Mouse (Mus musculus) retina, embryonic 14.5 days (tissue): Measurements from ENCODE around the gene Gsc.
"Not testable (repeated sequence)": the region's sequence is repeated elsewhere in the genome, so short reads cannot be mapped to it uniquely, and the experiment has no call there.

Experiments used
- DNase-seq: peaks from one replicate; pipeline ENCODE4 v3.0.0-alpha.2; 2015; ENCODE audit warnings: low spot score

Gsc gene

GRCm38 (mm10) chr12:104453002-104453401 lies 20.1 kb downstream of the Gsc start:
- DNase-seq, result no peak

DNA sequence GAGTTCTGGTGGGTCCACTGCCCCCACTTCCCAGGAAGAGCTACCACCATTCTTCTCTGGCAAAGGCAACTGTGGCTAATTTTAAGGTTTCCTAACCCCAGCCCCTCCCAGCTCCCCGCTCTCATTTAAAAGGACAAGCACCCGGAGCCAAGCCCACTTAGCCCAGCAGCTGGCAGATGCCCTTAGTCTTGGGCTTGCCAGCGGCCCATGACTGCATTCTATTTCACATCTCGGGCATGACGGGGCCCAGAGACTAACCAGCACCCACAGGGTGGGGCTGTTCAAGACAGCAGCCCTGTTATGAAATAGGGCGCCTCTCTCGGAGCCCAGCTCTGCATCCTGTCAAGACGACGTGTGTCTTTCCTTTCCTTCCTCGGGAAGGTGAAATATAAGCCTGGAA lies 22.9 kb downstream of the Gsc start:
- no peak for DNase-seq

DNA sequence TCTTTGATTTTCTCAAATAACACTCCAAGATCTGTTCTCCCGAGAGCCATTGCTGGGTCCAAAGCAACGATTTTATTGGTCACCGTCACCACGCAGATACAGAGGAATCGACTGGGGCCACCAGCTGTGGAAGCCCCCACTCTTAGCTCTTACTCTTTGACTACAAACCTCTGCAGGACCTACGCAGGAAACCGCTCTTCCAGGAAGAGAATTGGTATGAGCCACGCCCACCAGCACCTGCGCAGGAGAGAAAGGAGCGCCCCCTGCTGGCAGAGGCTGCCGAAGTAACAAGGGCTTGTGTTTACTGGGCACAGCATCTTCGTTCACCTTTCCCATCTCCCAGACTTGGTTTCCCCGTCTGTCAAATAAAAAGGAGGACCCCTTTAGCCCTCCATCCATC lies 25.0 kb downstream of the Gsc start:
- DNase-seq, result peak; percentile 64

DNA sequence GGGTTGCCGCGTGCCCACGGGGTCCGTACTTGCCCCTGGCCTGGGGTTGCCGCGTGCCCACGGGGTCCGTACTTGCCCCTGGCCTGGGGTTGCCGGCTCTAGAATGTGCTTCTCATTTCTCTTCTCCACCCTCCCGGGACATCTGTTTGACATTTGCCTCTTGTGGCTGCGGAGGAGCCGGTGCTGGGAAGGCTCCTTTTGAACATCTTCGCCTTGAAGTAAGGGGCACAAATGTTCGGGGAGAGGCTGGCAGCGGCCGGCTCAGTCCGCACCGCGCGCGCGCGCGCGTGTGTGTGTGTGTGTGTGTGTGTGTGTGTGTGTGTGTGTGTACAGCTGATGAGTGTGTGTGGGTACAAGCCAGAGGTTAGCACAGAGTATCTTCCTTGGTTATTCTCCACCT lies 26.1 kb downstream of the Gsc start:
- not testable (repeated sequence) for DNase-seq

- DNase-seq, result no peak
These were observed 29.4 kb downstream of the Gsc start for GRCm38 (mm10) chr12:104443716-104444115.

DNA sequence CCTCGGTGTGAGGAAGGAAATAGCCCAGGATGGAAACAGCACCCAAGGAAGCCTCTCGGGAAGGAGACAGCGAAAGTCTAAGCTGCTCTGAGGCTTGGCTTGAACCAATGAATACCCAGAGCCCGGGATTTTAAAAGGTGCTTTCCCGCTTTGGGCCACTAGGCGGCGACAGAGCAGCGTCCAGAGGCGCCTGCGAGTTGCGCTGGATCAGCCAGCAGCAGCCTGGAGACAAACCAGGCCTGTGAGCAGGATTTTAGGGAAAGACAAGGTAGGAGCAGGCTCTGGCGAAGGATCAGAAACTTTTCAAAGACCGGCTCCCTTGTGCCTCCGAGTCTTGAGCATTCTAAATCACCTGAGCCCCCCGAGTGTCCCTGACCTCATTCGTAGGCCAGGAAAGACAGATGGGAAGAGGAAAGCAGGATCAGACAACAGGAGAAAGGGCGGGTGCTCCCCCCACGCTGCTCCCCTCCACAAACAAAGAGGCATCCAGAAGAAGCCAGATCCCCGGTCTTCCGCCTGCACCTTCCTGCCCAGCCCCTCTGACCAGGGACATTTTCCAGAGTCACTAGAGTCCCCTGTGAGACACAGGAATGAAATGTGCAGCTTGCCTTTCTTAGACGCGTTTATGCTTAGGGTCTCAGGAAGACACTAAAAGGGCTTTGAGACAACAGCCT lies 32.9 kb downstream of the Gsc start:
- DNase-seq, result peak; percentile 93

- peak; percentile 42 for DNase-seq
These were observed 39.0 kb downstream of the Gsc start for GRCm38 (mm10) chr12:104433951-104434735.

DNA sequence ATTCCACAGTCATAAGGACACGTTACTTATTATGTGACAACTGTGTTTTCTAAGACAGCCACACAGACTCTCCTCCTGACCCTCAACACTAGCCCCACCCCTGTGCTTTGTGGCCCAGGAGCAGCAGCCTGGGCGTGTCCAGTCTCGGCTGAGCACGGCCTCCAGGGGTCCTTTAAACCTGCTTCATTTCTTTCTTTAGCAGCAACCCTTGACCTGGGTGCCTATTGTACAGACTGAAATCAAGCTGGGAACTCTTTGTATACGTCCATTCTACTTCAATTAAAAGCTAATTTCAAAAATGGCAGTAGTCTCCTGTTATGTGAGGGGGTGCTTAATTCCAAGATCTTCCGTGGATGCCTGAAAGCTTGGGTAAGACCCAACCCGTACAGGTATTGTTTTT lies 39.9 kb downstream of the Gsc start:
- DNase-seq, result peak; percentile 48

- DNase-seq, result peak; percentile 72
These were observed 41.8 kb downstream of the Gsc start for GRCm38 (mm10) chr12:104431359-104431758.

DNA sequence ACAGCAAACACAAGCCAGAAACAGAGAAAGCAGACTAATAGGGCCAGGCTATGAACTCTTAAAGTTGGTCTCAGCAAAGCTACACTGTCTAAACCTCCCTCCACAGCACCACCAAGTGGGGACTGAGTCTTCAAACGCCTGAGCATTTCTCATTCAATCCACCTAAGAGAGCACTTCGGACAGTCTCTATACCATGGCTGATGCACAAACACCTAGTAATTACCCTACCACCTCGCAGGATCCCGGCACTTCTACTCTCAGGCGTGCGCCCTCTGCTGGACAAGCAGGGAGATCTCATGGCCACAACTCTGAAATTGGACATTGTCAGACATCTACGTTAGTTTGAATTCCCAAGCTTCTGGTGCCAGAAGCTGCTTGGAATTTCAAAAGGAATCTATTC lies 46.2 kb downstream of the Gsc start:
- peak; percentile 74 for DNase-seq

- DNase-seq, result no peak
These were observed 47.5 kb downstream of the Gsc start for GRCm38 (mm10) chr12:104425591-104425990.

- DNase-seq, result no peak
These were observed 50.3 kb downstream of the Gsc start for GRCm38 (mm10) chr12:104422615-104423392.
